Mouse (Mus musculus): ENCODE data around the gene Klhdc1. TPM values are rescaled to one million over a fixed set of nuclear protein-coding genes. Genes with fewer than 3 reads are reported as not detected.

The Klhdc1 gene
- polyA plus RNA-seq, 1 experiment from 2014 or later: 5.8 TPM

- Histone ChIP-seq H3K9ac (ENCODE audit: low read depth, low read length) (no peak overlapping the region), H3K4me3 (ENCODE audit: low read depth, low read length) (no peak overlapping the region), H3K27me3 (replicated peaks; ENCODE audit: control insufficient read depth, insufficient read depth, low read length) (no peaks in the 10 kb centered on the region), H3K9me3 (ENCODE audit: control insufficient read depth, low read length) (no peaks in the 10 kb centered on the region), H3K36me3 (ENCODE audit: control insufficient read depth, insufficient read depth, low read length) (peaks cover 73% of the 10 kb centered on the region), H3K4me2 (no peak overlapping the region), H3K27ac (ENCODE audit: low read depth, low read length) (no peak overlapping the region), H3K4me1 (replicated peaks; ENCODE audit: control insufficient read depth, insufficient read depth, low read length) (no peaks in the 10 kb centered on the region)
- DNase-seq (ENCODE audit: low spot score): no peak
- no peak for ATAC-seq (replicated peaks; ENCODE audit: low FRiP score)
- whole genome bisulfite sequencing: 95% methylated on average over 7 of the region's 7 CpGs
These were observed 65.4 kb downstream of the Klhdc1 start for GRCm38 (mm10) chr12:69306333-69306732.

GRCm38 (mm10) chr12:69309659-69310058 lies 68.7 kb downstream of the Klhdc1 start:
- Histone ChIP-seq H3K4me1 (replicated peaks; ENCODE audit: control insufficient read depth, insufficient read depth, low read length) (no peaks in the 10 kb centered on the region), H3K27me3 (replicated peaks; ENCODE audit: control insufficient read depth, insufficient read depth, low read length) (no peaks in the 10 kb centered on the region), H3K9me3 (ENCODE audit: control insufficient read depth, low read length) (no peaks in the 10 kb centered on the region), H3K9ac (ENCODE audit: low read depth, low read length) (no peak overlapping the region), H3K4me3 (ENCODE audit: low read depth, low read length) (no peak overlapping the region), H3K36me3 (ENCODE audit: control insufficient read depth, insufficient read depth, low read length) (peaks cover 62% of the 10 kb centered on the region), H3K4me2 (no peak overlapping the region), H3K27ac (ENCODE audit: low read depth, low read length) (no peak overlapping the region)
- WGBS: 90% methylated on average over 4 of the region's 4 CpGs
- DNase-seq (ENCODE audit: low spot score) (no peak), ATAC-seq (replicated peaks; ENCODE audit: low FRiP score) (no peak)

GRCm38 (mm10) chr12:69318431-69318830 lies 77.5 kb downstream of the Klhdc1 start:
- Histone ChIP-seq H3K9me3 (ENCODE audit: control insufficient read depth, low read length) (no peaks in the 10 kb centered on the region), H3K4me3 (ENCODE audit: low read depth, low read length) (no peak overlapping the region), H3K36me3 (ENCODE audit: control insufficient read depth, insufficient read depth, low read length) (peaks cover 33% of the 10 kb centered on the region), H3K4me1 (replicated peaks; ENCODE audit: control insufficient read depth, insufficient read depth, low read length) (no peaks in the 10 kb centered on the region), H3K9ac (ENCODE audit: low read depth, low read length) (no peak overlapping the region), H3K4me2 (no peak overlapping the region), H3K27me3 (replicated peaks; ENCODE audit: control insufficient read depth, insufficient read depth, low read length) (no peaks in the 10 kb centered on the region), H3K27ac (ENCODE audit: low read depth, low read length) (no peak overlapping the region)
- ATAC-seq (replicated peaks; ENCODE audit: low FRiP score) (no peak), DNase-seq (ENCODE audit: low spot score) (no peak)

- Histone ChIP-seq H3K9ac (ENCODE audit: low read depth, low read length) (no peak overlapping the region), H3K9me3 (ENCODE audit: control insufficient read depth, low read length) (no peaks in the 10 kb centered on the region), H3K27ac (ENCODE audit: low read depth, low read length) (no peak overlapping the region), H3K4me1 (replicated peaks; ENCODE audit: control insufficient read depth, insufficient read depth, low read length) (no peaks in the 10 kb centered on the region), H3K4me2 (no peak overlapping the region), H3K27me3 (replicated peaks; ENCODE audit: control insufficient read depth, insufficient read depth, low read length) (no peaks in the 10 kb centered on the region), H3K4me3 (ENCODE audit: low read depth, low read length) (no peak overlapping the region), H3K36me3 (ENCODE audit: control insufficient read depth, insufficient read depth, low read length) (peaks cover 16% of the 10 kb centered on the region; the same call in 1 of the 2 replicates)
- ATAC-seq (replicated peaks; ENCODE audit: low FRiP score) (no peak), DNase-seq (ENCODE audit: low spot score) (no peak)
- WGBS: 84% methylated on average over 3 of the region's 3 CpGs
These were observed 90.2 kb downstream of the Klhdc1 start for GRCm38 (mm10) chr12:69331187-69331586.

- no peak overlapping the region for H3K9ac ChIP-seq (ENCODE audit: low read depth, low read length)
- no peaks in the 10 kb centered on the region for H3K4me1 ChIP-seq (replicated peaks; ENCODE audit: control insufficient read depth, insufficient read depth, low read length)
- H3K4me2 ChIP-seq: no peak overlapping the region
- H3K4me3 ChIP-seq (ENCODE audit: low read depth, low read length): no peak overlapping the region
- H3K27ac ChIP-seq (ENCODE audit: low read depth, low read length): no peak overlapping the region
- H3K27me3 ChIP-seq (replicated peaks; ENCODE audit: control insufficient read depth, insufficient read depth, low read length): no peaks in the 10 kb centered on the region
- no peaks in the 10 kb centered on the region for H3K9me3 ChIP-seq (ENCODE audit: control insufficient read depth, low read length)
- peaks cover 20% of the 10 kb centered on the region; the same call in 1 of the 2 replicates for H3K36me3 ChIP-seq (ENCODE audit: control insufficient read depth, insufficient read depth, low read length)
- no peak for DNase-seq (ENCODE audit: low spot score)
- WGBS: 73% methylated on average over 1 of the region's 1 CpGs
- ATAC-seq (replicated peaks; ENCODE audit: low FRiP score): no peak
These were observed 91.2 kb downstream of the Klhdc1 start for GRCm38 (mm10) chr12:69332147-69332546.

- Histone ChIP-seq H3K27ac (ENCODE audit: low read depth, low read length) (no peak overlapping the region), H3K9me3 (ENCODE audit: control insufficient read depth, low read length) (no peaks in the 10 kb centered on the region), H3K27me3 (replicated peaks; ENCODE audit: control insufficient read depth, insufficient read depth, low read length) (no peaks in the 10 kb centered on the region), H3K36me3 (ENCODE audit: control insufficient read depth, insufficient read depth, low read length) (peaks cover 18% of the 10 kb centered on the region; the same call in 1 of the 2 replicates), H3K4me3 (ENCODE audit: low read depth, low read length) (no peak overlapping the region), H3K4me1 (replicated peaks; ENCODE audit: control insufficient read depth, insufficient read depth, low read length) (no peaks in the 10 kb centered on the region), H3K9ac (ENCODE audit: low read depth, low read length) (no peak overlapping the region), H3K4me2 (no peak overlapping the region)
- no peak for DNase-seq (ENCODE audit: low spot score)
- WGBS: 82% methylated on average over 2 of the region's 2 CpGs
- ATAC-seq (replicated peaks; ENCODE audit: low FRiP score): 0 out of 2 replicates have a peak, but pooled peaks have one; percentile 29
These were observed 92.6 kb downstream of the Klhdc1 start for GRCm38 (mm10) chr12:69333547-69333946.

Other genes starting within 250 kb of the Klhdc1 start
- 1,745 and 1,937 TPM in 2 replicates for gene Rps29, start 82.0 kb upstream of the Klhdc1 start, polyA plus RNA-seq (2014; fragmentation: Nextera tagmentation; extraction: Ambion mirVana)
- 28.5 and 33.5 TPM in 2 replicates for gene Lrr1, start 72.4 kb upstream of the Klhdc1 start, polyA plus RNA-seq (2014; fragmentation: Nextera tagmentation; extraction: Ambion mirVana)
- 999 and 1,044 TPM in 2 replicates for gene Rpl36al, start 57.1 kb upstream of the Klhdc1 start, polyA plus RNA-seq (2014; fragmentation: Nextera tagmentation; extraction: Ambion mirVana)
- 44.9 and 50.7 TPM in 2 replicates for gene Mgat2, start 57.0 kb upstream of the Klhdc1 start, polyA plus RNA-seq (2014; fragmentation: Nextera tagmentation; extraction: Ambion mirVana)
- 28.6 and 29.8 TPM in 2 replicates for gene Gm49383, start 44.1 kb upstream of the Klhdc1 start, polyA plus RNA-seq (2014; fragmentation: Nextera tagmentation; extraction: Ambion mirVana)
- gene Dnaaf2, start 42.7 kb upstream of the Klhdc1 start, polyA plus RNA-seq (2014; fragmentation: Nextera tagmentation; extraction: Ambion mirVana): 12.2 and 14.0 TPM in 2 replicates
- 35.5 and 37.9 TPM in 2 replicates for gene Gm49384, start 36.9 kb upstream of the Klhdc1 start, polyA plus RNA-seq (2014; fragmentation: Nextera tagmentation; extraction: Ambion mirVana)
- 42.5 and 46.9 TPM in 2 replicates for gene Pole2, start 13.0 kb upstream of the Klhdc1 start, polyA plus RNA-seq (2014; fragmentation: Nextera tagmentation; extraction: Ambion mirVana)
- 146 and 152 TPM in 2 replicates for gene Klhdc2, start 55.5 kb downstream of the Klhdc1 start, polyA plus RNA-seq (2014; fragmentation: Nextera tagmentation; extraction: Ambion mirVana)
- 74.7 and 81.7 TPM in 2 replicates for gene Nemf, start 116.0 kb downstream of the Klhdc1 start, polyA plus RNA-seq (2014; fragmentation: Nextera tagmentation; extraction: Ambion mirVana)
- 65.1 and 68.1 TPM in 2 replicates for gene Arf6, start 131.0 kb downstream of the Klhdc1 start, polyA plus RNA-seq (2014; fragmentation: Nextera tagmentation; extraction: Ambion mirVana)
- gene Gm9887, start 131.3 kb downstream of the Klhdc1 start, polyA plus RNA-seq (2014; fragmentation: Nextera tagmentation; extraction: Ambion mirVana): 1.3 and 1.7 TPM in 2 replicates